Mouse (Mus musculus): ENCODE measurements around the gene Tsga10ip. TPM values are rescaled to one million over a fixed set of nuclear protein-coding genes. Genes with fewer than 3 reads are reported as not detected.
A peak's percentile ranks its signal among the peaks of the same experiment; 100 is the strongest.
"Not testable (repeated sequence)": the region's sequence is repeated elsewhere in the genome, so short reads cannot be mapped to it uniquely, and the experiment has no call there.

Tsga10ip gene
- polyA plus RNA-seq, 1 experiment from 2014 or later: 0.79 TPM

DNA sequence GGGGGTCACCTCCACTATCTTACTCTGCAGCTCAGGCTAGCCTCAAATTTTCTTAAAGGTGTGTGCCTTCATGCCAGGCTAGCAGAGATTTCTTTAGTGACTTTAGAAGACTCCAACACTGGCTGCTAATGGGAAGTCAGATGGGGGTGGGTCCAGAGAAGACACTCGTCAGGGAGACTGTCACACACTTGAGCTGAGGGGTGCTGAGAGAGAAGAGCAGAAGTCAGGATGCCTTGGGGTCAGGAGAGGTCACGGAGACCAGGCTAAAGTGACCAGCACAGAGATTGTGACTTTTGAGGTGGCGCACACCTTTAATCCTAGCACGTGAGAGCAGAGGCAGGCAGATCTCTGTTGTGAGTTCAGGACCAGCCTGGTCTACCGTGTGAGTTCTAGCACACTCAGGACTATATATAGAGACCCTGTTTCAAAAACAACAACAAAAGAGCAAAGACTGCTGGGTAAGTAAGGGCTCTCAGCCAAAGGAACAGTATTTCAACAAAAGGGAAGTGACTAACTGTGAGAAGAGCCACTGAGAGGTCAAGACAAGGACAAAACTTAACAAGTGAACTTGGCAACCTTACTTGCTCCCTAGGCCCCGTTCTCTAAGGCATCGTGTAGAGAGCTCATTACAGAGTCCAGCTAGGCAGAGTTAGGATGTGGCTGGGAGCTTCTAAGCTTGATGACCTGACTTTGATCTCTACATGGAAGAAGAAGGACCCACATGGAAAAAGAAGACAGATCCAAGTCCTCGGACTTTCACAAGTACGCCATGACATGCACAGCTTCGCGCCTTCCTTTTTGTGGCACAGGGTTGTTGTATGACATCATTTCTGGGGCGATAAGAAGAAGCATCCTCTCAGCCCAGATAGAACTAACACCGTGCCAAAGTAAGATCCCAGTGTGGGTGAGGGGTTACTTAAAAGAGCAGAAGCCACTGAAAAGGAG, 6.0 kb upstream of the Tsga10ip start:
- no peak overlapping the region for H3K9ac ChIP-seq
- no peaks in the 10 kb centered on the region for H3K27me3 ChIP-seq
- no peak for ATAC-seq (ENCODE audit: borderline replicate concordance, extremely low read depth, low FRiP score, low TSS enrichment)
- WGBS: 73% methylated on average over 13 of the region's 13 CpGs
- peaks cover 18% of the 10 kb centered on the region for H3K4me1 ChIP-seq
- H3K36me3 ChIP-seq: no peaks in the 10 kb centered on the region
- no peaks in the 10 kb centered on the region for H3K9me3 ChIP-seq
- no peak overlapping the region for H3K4me3 ChIP-seq
- peak overlapping the region; percentile 30; the same call in 1 of the 2 replicates for H3K27ac ChIP-seq
- peak overlapping the region; percentile 81; the same call in 1 of the 2 replicates for H3K4me2 ChIP-seq

DNA sequence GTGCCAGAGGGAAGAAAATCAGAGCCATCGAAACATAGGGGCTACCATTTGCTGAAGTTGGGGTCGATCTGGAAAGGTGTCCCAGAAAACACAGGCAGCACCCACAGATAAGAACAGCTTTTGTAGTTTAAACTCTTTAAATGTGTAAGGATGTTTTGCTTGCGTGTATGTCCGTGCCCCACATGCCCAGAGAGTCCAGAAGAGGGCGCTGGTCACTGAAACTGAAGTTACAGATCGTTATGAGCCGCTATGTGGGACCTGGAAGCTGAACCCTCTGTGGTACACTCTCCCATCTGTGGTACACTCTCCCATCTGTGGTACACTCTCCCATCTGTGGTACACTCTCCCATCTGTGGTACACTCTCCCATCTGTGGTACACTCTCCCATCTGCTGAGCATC, 4.8 kb upstream of the Tsga10ip start:
- no peaks in the 10 kb centered on the region for H3K27me3 ChIP-seq
- H3K9ac ChIP-seq: peak overlapping the region; percentile 64
- H3K27ac ChIP-seq: peak overlapping the region; percentile 91
- peak overlapping the region; percentile 81 for H3K4me2 ChIP-seq
- no peaks in the 10 kb centered on the region for H3K9me3 ChIP-seq
- 14% methylated on average over 7 of the region's 7 CpGs for WGBS
- no peaks in the 10 kb centered on the region for H3K36me3 ChIP-seq
- H3K4me3 ChIP-seq: peak overlapping the region; percentile 63
- H3K4me1 ChIP-seq: peaks cover 18% of the 10 kb centered on the region
- peak; percentile 49; the same call in 1 of the 2 replicates for ATAC-seq (ENCODE audit: borderline replicate concordance, extremely low read depth, low FRiP score, low TSS enrichment)

- H3K9me3 ChIP-seq, H3K36me3 ChIP-seq, H3K27me3 ChIP-seq: not testable (repeated sequence)
- peak overlapping the region; percentile 63 for H3K4me3 ChIP-seq
- ATAC-seq (ENCODE audit: borderline replicate concordance, extremely low read depth, low FRiP score, low TSS enrichment): peak; percentile 73; the same call in 1 of the 2 replicates
- 16% methylated on average over 25 of the region's 25 CpGs for WGBS
- H3K4me1 ChIP-seq: peaks cover 18% of the 10 kb centered on the region
- H3K9ac ChIP-seq: peak overlapping the region; percentile 64
- H3K27ac ChIP-seq: peak overlapping the region; percentile 91
- H3K4me2 ChIP-seq: peak overlapping the region; percentile 81
Measured at GRCm38 (mm10) chr19:5406531-5407126, 4.3 kb upstream of the Tsga10ip start.

DNA sequence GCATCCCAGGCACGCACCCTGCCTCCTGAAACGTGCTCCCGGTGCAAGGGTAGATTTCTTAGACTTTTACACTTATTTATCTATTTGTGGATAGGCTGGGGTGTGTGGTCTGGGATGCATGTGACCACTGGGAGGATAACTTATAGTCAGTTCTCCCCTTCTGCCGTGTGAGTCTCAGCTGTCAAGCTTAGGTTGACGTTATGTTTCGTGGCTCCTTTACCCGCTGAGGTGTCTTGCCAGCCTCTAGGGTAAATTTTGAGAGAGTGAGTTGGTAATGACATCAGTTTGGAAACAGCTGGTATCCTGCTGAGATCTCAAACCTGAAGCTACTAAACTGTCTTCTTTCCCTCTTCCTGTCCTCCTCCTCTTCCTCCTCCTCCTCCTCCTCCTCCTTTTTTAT, 3.6 kb upstream of the Tsga10ip start:
- Histone ChIP-seq H3K4me1 (peaks cover 18% of the 10 kb centered on the region), H3K27me3 (no peaks in the 10 kb centered on the region), H3K36me3 (no peaks in the 10 kb centered on the region), H3K27ac (peak overlapping the region; percentile 25), H3K4me2 (peak overlapping the region; percentile 52), H3K9ac (peak overlapping the region; percentile 30), H3K9me3 (no peaks in the 10 kb centered on the region), H3K4me3 (peak overlapping the region; percentile 34)
- no peak for ATAC-seq (ENCODE audit: borderline replicate concordance, extremely low read depth, low FRiP score, low TSS enrichment)
- 22% methylated on average over 7 of the region's 7 CpGs for WGBS

- 67% methylated on average over 4 of the region's 4 CpGs for WGBS
- H3K36me3 ChIP-seq; H3K4me3 ChIP-seq; H3K9ac ChIP-seq; H3K4me1 ChIP-seq; ATAC-seq (ENCODE audit: borderline replicate concordance, extremely low read depth, low FRiP score, low TSS enrichment); H3K27me3 ChIP-seq; H3K9me3 ChIP-seq; H3K27ac ChIP-seq; H3K4me2 ChIP-seq: not testable (repeated sequence)
Measured at GRCm38 (mm10) chr19:5401073-5401472, 1.3 kb downstream of the Tsga10ip start.

DNA sequence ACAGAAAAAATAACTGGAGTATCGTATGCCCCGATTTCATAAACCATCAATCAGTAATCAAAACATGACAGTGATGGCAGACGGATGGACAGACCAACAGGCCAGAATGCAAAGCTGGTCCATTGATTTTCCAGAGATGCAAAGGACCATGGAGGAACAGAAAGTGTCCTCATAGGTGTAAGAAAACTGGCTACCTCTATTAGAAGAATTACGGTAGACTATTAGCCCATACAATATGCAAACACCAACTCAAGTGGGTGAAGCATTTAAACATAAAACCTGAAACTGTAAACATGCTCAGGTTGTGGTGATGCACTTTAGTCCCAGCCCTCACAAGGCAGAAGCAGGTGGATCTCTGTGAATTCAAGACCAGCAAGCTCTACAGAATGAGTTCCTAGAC, 7.0 kb downstream of the Tsga10ip start:
- Histone ChIP-seq H3K27me3 (no peaks in the 10 kb centered on the region), H3K4me3 (no peak overlapping the region), H3K9me3 (no peaks in the 10 kb centered on the region), H3K36me3 (no peaks in the 10 kb centered on the region), H3K4me2 (no peak overlapping the region), H3K27ac (no peak overlapping the region), H3K4me1 (peaks cover 11% of the 10 kb centered on the region), H3K9ac (no peak overlapping the region)
- ATAC-seq (ENCODE audit: borderline replicate concordance, extremely low read depth, low FRiP score, low TSS enrichment): no peak
- 63% methylated on average over 4 of the region's 4 CpGs for WGBS

DNA sequence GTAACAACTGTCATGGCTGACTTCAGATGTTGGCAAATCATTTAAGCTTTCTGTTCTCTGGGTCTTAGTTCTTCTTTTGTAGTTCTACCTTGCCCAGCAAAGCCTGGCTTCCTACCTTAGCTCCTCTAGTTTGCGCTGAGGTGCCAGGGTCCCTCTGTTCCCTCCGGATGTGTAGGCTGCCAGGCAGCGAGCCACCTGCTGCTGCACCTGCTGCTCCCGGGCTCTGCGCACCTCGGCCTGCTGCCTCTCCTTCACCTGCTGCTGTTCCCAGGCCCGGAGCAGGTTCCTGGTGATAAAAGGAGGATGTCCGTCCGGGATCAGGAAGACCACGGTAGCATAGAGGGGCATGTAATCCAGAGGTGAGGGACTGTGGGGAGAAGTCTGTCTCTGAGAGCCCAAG, 8.2 kb downstream of the Tsga10ip start:
- H3K4me3 ChIP-seq: no peak overlapping the region
- no peaks in the 10 kb centered on the region for H3K9me3 ChIP-seq
- H3K27me3 ChIP-seq: no peaks in the 10 kb centered on the region
- H3K4me1 ChIP-seq: peaks cover 23% of the 10 kb centered on the region
- no peak for ATAC-seq (ENCODE audit: borderline replicate concordance, extremely low read depth, low FRiP score, low TSS enrichment)
- H3K36me3 ChIP-seq: no peaks in the 10 kb centered on the region
- H3K27ac ChIP-seq: no peak overlapping the region
- WGBS: 36% methylated on average over 10 of the region's 10 CpGs
- no peak overlapping the region for H3K4me2 ChIP-seq
- no peak overlapping the region for H3K9ac ChIP-seq

- Histone ChIP-seq H3K4me3 (no peak overlapping the region), H3K4me2 (no peak overlapping the region), H3K27ac (peak overlapping the region; percentile 11; the same call in 1 of the 2 replicates), H3K36me3 (no peaks in the 10 kb centered on the region), H3K9ac (no peak overlapping the region), H3K27me3 (no peaks in the 10 kb centered on the region), H3K4me1 (peaks cover 25% of the 10 kb centered on the region), H3K9me3 (no peaks in the 10 kb centered on the region)
- 28% methylated on average over 4 of the region's 4 CpGs for WGBS
- ATAC-seq (ENCODE audit: borderline replicate concordance, extremely low read depth, low FRiP score, low TSS enrichment): no peak
Measured at GRCm38 (mm10) chr19:5392892-5393291, 9.4 kb downstream of the Tsga10ip start.

DNA sequence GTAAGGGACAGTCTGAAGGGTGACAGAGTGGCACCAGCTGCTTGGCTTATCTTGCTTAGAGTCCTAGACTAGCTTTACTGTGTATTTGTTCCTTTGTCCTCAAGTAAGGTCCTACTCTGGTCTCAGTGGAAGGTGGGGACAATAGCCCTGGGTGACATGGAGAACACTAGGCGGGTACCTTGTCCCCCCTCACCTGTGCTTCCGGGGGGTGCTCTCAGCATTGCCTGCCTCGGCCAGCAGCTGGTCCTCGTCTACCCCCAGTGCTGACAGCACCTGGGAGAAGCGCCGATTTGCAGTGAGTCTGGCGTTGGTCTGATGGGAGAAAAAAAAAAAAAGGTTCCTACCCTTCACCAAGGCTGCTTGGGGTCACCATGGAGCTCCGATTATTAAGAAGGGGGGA, 11.9 kb downstream of the Tsga10ip start:
- WGBS: 48% methylated on average over 8 of the region's 8 CpGs
- no peak overlapping the region for H3K27ac ChIP-seq
- H3K4me3 ChIP-seq: peak overlapping the region; percentile 100
- H3K9ac ChIP-seq: peak overlapping the region; percentile 60; the same call in 1 of the 2 replicates
- ATAC-seq (ENCODE audit: borderline replicate concordance, extremely low read depth, low FRiP score, low TSS enrichment): no peak
- H3K9me3 ChIP-seq: no peaks in the 10 kb centered on the region
- 0 out of 2 replicates have a peak, but pooled peaks cover 2% of the 10 kb centered on the region for H3K36me3 ChIP-seq
- peaks cover 40% of the 10 kb centered on the region for H3K4me1 ChIP-seq
- H3K27me3 ChIP-seq: no peaks in the 10 kb centered on the region
- peak overlapping the region; percentile 82 for H3K4me2 ChIP-seq

- Histone ChIP-seq H3K27me3 (no peaks in the 10 kb centered on the region), H3K27ac (peak overlapping the region; percentile 82), H3K4me3 (peak overlapping the region; percentile 100), H3K4me1 (peaks cover 40% of the 10 kb centered on the region), H3K36me3 (peaks cover 9% of the 10 kb centered on the region), H3K4me2 (peak overlapping the region; percentile 82), H3K9me3 (no peaks in the 10 kb centered on the region), H3K9ac (peak overlapping the region; percentile 60)
- 15% methylated on average over 12 of the region's 12 CpGs for WGBS
- ATAC-seq (ENCODE audit: borderline replicate concordance, extremely low read depth, low FRiP score, low TSS enrichment): no peak
Measured at GRCm38 (mm10) chr19:5389647-5390046, 12.7 kb downstream of the Tsga10ip start.

DNA sequence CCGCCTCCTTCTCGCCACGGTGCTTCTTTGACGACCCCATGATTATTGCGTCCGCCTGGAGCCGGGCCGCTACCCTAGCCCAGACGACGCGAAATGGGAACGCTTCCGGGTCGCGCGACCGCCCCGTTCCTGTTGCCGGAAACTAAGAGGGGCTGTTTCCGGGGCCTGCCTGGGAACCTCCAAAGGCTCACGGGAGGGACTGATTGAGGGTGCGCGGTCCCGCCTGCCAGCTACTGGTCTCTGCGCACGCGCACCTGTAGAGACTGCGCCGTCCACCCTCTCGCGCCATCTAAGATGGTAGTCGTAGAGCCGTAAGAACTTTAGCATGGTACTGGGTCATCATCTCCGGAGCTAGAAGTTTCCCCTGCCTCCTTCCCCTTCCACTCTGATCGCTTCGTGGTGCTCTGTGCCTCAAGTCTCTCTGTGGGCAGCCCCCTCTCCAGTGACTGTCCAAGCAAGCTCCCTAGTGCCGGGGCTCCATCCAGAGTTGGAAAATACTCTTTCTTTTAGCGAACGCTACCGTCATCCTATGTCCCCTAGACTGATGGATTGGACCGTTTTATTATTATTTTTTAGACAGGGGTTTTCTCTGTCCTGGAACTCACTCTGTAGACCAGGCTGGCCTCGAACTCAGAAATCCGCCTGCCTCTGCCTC, 13.6 kb downstream of the Tsga10ip start, which contains the start of gene Sart1:
Sart1 (minus strand) TSS at position 116 of the 655 bp plus-strand sequence.
- Histone ChIP-seq H3K36me3 (peaks cover 19% of the 10 kb centered on the region), H3K4me2 (peak within 1 kb of the TSS; percentile 82), H3K4me3 (peak within 1 kb of the TSS; percentile 100), H3K9ac (peak within 1 kb of the TSS; percentile 90), H3K9me3 (no peaks in the 10 kb centered on the region), H3K27ac (peak within 1 kb of the TSS; percentile 82), H3K4me1 (peaks cover 40% of the 10 kb centered on the region), H3K27me3 (no peaks in the 10 kb centered on the region)
- ATAC-seq (ENCODE audit: borderline replicate concordance, extremely low read depth, low FRiP score, low TSS enrichment): peak; percentile 95
- 1% methylated on average over 43 of the region's 43 CpGs for WGBS
